Mouse (Mus musculus): ENCODE results near the gene Mycbp. TPM values are rescaled to one million over a fixed set of nuclear protein-coding genes. Genes with fewer than 3 reads are reported as not detected.

The Mycbp gene
- total and polyA plus RNA-seq, 3 experiments = 54.2 to 86.6 TPM; not detected in 1

GRCm38 (mm10) chr4:123903432-123903831, 1.2 kb upstream of the Mycbp start:
- Histone ChIP-seq H3K9ac (ENCODE audit: control insufficient read depth, low read depth, low read length, poor library complexity, severe bottlenecking) (no peak overlapping the region), H3K9me3 (replicated peaks; ENCODE audit: insufficient read depth, low read length) (no peaks in the 10 kb centered on the region), H3K79me2 (ENCODE audit: control insufficient read depth, insufficient read depth, low read length, poor library complexity) (peaks cover 16% of the 10 kb centered on the region), H3K27me3 (ENCODE audit: control insufficient read depth in 1 of 2, insufficient read depth in 2 of 2, low read length in 2 of 2) (no peaks in the 10 kb centered on the region), H3K27ac (ENCODE audit: control insufficient read depth, low read depth, low read length) (no peak overlapping the region; the same call in 1 of the 2 replicates), H3K4me3 (ENCODE audit: control insufficient read depth in 1 of 2, insufficient read depth in 1 of 2, low read depth in 2 of 2, low read length in 2 of 2) (no peak overlapping the region), H3K4me1 (ENCODE audit: control insufficient read depth in 1 of 2, insufficient read depth in 2 of 2, low read length in 2 of 2) (peaks cover 4% of the 10 kb centered on the region in 2 experiments; a peak in 3 of 4 replicates), H3K36me3 (ENCODE audit: control insufficient read depth in 1 of 2, insufficient read depth in 2 of 2, low read length in 2 of 2) (peaks cover 0 to 20% of the 10 kb centered on the region in 2 experiments; a peak in 2 of 4 replicates)
- 0 out of 6 replicates have a peak, but pooled peaks of 1 of the 3 experiments have one; percentile 4 for TF ChIP-seq CTCF (IDR thresholded peaks at IDR 0.05 in 2 of 3, conservative IDR thresholded peaks at IDR 0.05 in 1 of 3; ENCODE audit: control insufficient read depth in 1 of 3, insufficient read depth in 1 of 3, low read depth in 2 of 3, low read length in 3 of 3, poor library complexity in 1 of 3, severe bottlenecking in 1 of 3)
- TF ChIP-seq SIN3A (IDR thresholded peaks at IDR 0.05; ENCODE audit: low read length) = no peak
- DNase-seq (ENCODE audit: low read depth, low spot score) = peak; percentile 38

GRCm38 (mm10) chr4:123905126-123905668, 565 bp downstream of the Mycbp start:
- peaks cover 23% of the 10 kb centered on the region for H3K79me2 ChIP-seq (ENCODE audit: control insufficient read depth, insufficient read depth, low read length, poor library complexity)
- TF ChIP-seq MAZ (IDR thresholded peaks at IDR 0.05; ENCODE audit: low read depth, low read length) = 0 out of 2 replicates have a peak, but pooled peaks have one; percentile 30
- TF ChIP-seq NRF1 (IDR thresholded peaks at IDR 0.05; ENCODE audit: insufficient read depth, low read depth, low read length, poor library complexity, severe bottlenecking) = peak; percentile 62
- no peak for TF ChIP-seq CHD1 (IDR thresholded peaks at IDR 0.05; ENCODE audit: low read depth, low read length)
- peaks cover 4% of the 10 kb centered on the region in 2 experiments; a peak in 3 of 4 replicates for H3K4me1 ChIP-seq (ENCODE audit: control insufficient read depth in 1 of 2, insufficient read depth in 2 of 2, low read length in 2 of 2)
- H3K4me3 ChIP-seq (ENCODE audit: control insufficient read depth in 1 of 2, insufficient read depth in 1 of 2, low read depth in 2 of 2, low read length in 2 of 2) = peak overlapping the region; percentile 85 to 96
- H3K27ac ChIP-seq (ENCODE audit: control insufficient read depth, low read depth, low read length) = peak overlapping the region; percentile 48
- no peaks in the 10 kb centered on the region for H3K27me3 ChIP-seq (ENCODE audit: control insufficient read depth in 1 of 2, insufficient read depth in 2 of 2, low read length in 2 of 2)
- peak overlapping the region; percentile 93 for H3K9ac ChIP-seq (ENCODE audit: control insufficient read depth, low read depth, low read length, poor library complexity, severe bottlenecking)
- DNase-seq (ENCODE audit: low read depth, low spot score) = peak; percentile 67
- no peaks in the 10 kb centered on the region for H3K9me3 ChIP-seq (replicated peaks; ENCODE audit: insufficient read depth, low read length)
- peaks cover 0 to 20% of the 10 kb centered on the region in 2 experiments; a peak in 2 of 4 replicates for H3K36me3 ChIP-seq (ENCODE audit: control insufficient read depth in 1 of 2, insufficient read depth in 2 of 2, low read length in 2 of 2)

GRCm38 (mm10) chr4:123911503-123911902, 6.9 kb downstream of the Mycbp start:
- TF ChIP-seq UBTF (IDR thresholded peaks at IDR 0.05; ENCODE audit: borderline replicate concordance, insufficient read depth, low read depth, low read length) (no peak), POLR2A (IDR thresholded peaks at IDR 0.05; ENCODE audit: control insufficient read depth in 1 of 2, insufficient read depth in 1 of 2, low read depth in 1 of 2, low read length in 2 of 2, poor library complexity in 1 of 2) (no peak), RCOR1 (IDR thresholded peaks at IDR 0.05; ENCODE audit: low read depth, low read length) (no peak), MAX (IDR thresholded peaks at IDR 0.05; ENCODE audit: low read length) (no peak), SIN3A (IDR thresholded peaks at IDR 0.05; ENCODE audit: low read length) (no peak), MYB (IDR thresholded peaks at IDR 0.05; ENCODE audit: low read depth, low read length) (no peak), NRF1 (IDR thresholded peaks at IDR 0.05; ENCODE audit: insufficient read depth, low read depth, low read length, poor library complexity, severe bottlenecking) (no peak), USF2 (IDR thresholded peaks at IDR 0.05; ENCODE audit: borderline replicate concordance in 1 of 2, insufficient read depth in 1 of 2, low read depth in 1 of 2, low read length in 2 of 2) (no peak), HCFC1 (IDR thresholded peaks at IDR 0.05; ENCODE audit: low read depth, low read length) (no peak), MAFK (IDR thresholded peaks at IDR 0.05; ENCODE audit: borderline replicate concordance, low read depth, low read length) (no peak), EP300 (IDR thresholded peaks at IDR 0.05; ENCODE audit: low read depth in 1 of 2, low read length in 2 of 2) (no peak), ZNF384 (IDR thresholded peaks at IDR 0.05; ENCODE audit: low read depth, low read length) (no peak), ETS1 (IDR thresholded peaks at IDR 0.05; ENCODE audit: low read depth, low read length) (no peak), MXI1 (IDR thresholded peaks at IDR 0.05; ENCODE audit: low read depth, low read length) (no peak), KAT2A (conservative IDR thresholded peaks at IDR 0.05; ENCODE audit: low read depth, low read length) (no peak), CTCF (IDR thresholded peaks at IDR 0.05 in 2 of 3, conservative IDR thresholded peaks at IDR 0.05 in 1 of 3; ENCODE audit: control insufficient read depth in 1 of 3, insufficient read depth in 1 of 3, low read depth in 2 of 3, low read length in 3 of 3, poor library complexity in 1 of 3, severe bottlenecking in 1 of 3) (no peak), GATA1 (IDR thresholded peaks at IDR 0.05; ENCODE audit: low read depth, low read length) (no peak)
- no peak for DNase-seq (ENCODE audit: low read depth, low spot score)
- H3K4me1 ChIP-seq (ENCODE audit: control insufficient read depth in 1 of 2, insufficient read depth in 2 of 2, low read length in 2 of 2) = peaks cover 0 to 7% of the 10 kb centered on the region in 2 experiments; a peak in 1 of 4 replicates
- H3K27ac ChIP-seq (ENCODE audit: control insufficient read depth, low read depth, low read length) = no peak overlapping the region
- H3K27me3 ChIP-seq (ENCODE audit: control insufficient read depth in 1 of 2, insufficient read depth in 2 of 2, low read length in 2 of 2) = no peaks in the 10 kb centered on the region
- no peaks in the 10 kb centered on the region for H3K9me3 ChIP-seq (replicated peaks; ENCODE audit: insufficient read depth, low read length)
- no peak overlapping the region for H3K4me3 ChIP-seq (ENCODE audit: control insufficient read depth in 1 of 2, insufficient read depth in 1 of 2, low read depth in 2 of 2, low read length in 2 of 2)
- H3K9ac ChIP-seq (ENCODE audit: control insufficient read depth, low read depth, low read length, poor library complexity, severe bottlenecking) = no peak overlapping the region
- peaks cover 34% of the 10 kb centered on the region for H3K79me2 ChIP-seq (ENCODE audit: control insufficient read depth, insufficient read depth, low read length, poor library complexity)
- H3K36me3 ChIP-seq (ENCODE audit: control insufficient read depth in 1 of 2, insufficient read depth in 2 of 2, low read length in 2 of 2) = peaks cover 6 to 25% of the 10 kb centered on the region in 2 experiments
